Mouse (Mus musculus): Measurements from ENCODE around the gene Rfc2. TPM values are rescaled to one million over a fixed set of nuclear protein-coding genes. Genes with fewer than 3 reads are reported as not detected.

The Rfc2 gene
- polyA plus RNA-seq (2017; shearing (Covaris generic)) = 100 to 1,000 TPM; 172 to 181 TPM

GRCm38 (mm10) chr5:134581146-134581545, at the start of gene Rfc2:
Gene Rfc2, plus strand, starts transcription at chr5:134581366.

DNA sequence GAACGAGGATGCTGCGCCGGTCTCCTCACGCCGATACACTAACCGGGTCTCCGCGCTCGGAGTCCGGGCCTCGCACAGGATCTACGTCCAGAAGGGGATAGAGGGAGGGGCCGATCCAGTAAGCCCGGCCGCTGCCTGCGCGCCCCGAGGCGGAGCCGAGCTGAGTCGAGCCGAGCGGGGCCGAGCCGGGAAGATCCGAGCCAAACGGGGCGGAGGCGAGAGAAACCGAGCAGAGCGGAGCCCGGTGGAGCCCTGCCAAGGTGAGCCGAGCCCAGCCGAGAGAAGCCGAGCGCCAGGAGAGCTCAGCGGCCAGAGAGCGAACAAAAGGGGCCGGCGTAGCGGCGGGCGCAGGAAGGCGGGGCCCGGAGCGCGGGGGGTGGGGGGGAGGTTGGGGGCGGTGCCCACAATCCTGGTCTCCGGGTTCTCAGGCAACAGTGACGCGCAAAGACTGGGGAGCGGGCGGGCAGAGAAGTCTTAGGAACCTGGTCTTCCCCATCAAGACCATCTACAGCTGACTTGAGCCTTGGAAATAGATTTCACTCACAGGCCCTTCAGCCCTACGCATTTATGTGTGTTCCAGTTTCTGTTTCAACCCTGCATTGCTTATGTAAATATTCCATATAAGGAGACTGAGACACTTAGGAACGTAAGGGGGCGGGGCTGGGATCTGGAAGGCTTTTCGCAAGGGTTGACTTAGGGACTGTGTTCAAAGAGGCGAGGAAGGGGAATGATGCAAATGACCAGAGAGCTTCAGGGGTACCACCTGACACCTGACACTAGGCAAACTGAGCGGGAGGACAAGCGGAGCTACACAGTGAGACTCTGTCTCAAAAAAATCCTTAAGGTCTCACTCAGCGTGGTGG, 28.8 kb upstream of the Rfc2 start, which contains the start of gene Clip2:
TSS of gene Clip2 (minus strand) at position 325 of the 863 bp plus-strand sequence.

GRCm38 (mm10) chr5:134560071-134560449, 21.1 kb upstream of the Rfc2 start, which contains the start of gene Syna:
Gene Syna, minus strand, starts transcription at chr5:134560171.

DNA sequence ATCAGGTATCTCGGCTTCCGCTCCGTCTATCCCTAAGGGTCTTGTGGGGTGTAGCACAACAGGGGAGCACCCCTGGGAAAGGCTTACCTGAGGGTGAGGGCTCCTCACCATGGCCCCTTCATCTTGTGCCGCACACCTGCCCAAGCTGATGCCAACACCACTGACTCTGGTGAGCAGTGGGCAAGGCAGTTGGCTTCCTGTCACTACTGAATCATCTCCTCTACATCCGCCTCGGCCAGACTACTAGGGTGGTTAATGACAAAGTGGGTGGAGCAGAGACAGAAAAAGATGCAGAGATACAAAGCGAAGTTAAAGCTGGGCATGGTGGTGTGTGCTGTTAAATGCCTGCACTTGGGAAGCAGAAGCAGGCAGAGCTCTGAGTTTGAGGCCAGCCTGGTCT, 33.6 kb downstream of the Rfc2 start, which contains the start of gene Lat2:
TSS of gene Lat2 (minus strand) at position 224 of the 400 bp plus-strand sequence.

GRCm38 (mm10) chr5:134639269-134639682, 58.1 kb downstream of the Rfc2 start, which contains the start of gene Eif4h:
Gene Eif4h, minus strand, starts transcription at chr5:134639490.

Other genes with a start within 250 kb of the Rfc2 start
- gene Gtf2ird1, start 124.7 kb upstream of the Rfc2 start, polyA plus RNA-seq (2017; shearing (Covaris generic)) = 10 to 100 TPM; 11.0 to 21.5 TPM
- 1 to 10 TPM in 1 of 2 experiments, under 1 TPM in 1; 0.32 to 1.2 TPM for gene Clip2, start 28.9 kb upstream of the Rfc2 start, polyA plus RNA-seq (2017; shearing (Covaris generic))
- under 1 TPM in 1 of 2 experiments, not detected in 1; 0.14 TPM for gene Syna, start 21.2 kb upstream of the Rfc2 start, polyA plus RNA-seq (2017; shearing (Covaris generic))
- gene Lat2, start 33.7 kb downstream of the Rfc2 start, polyA plus RNA-seq (2017; shearing (Covaris generic)) = 1 to 10 TPM; 3.4 to 7.5 TPM
- gene Eif4h, start 58.1 kb downstream of the Rfc2 start, polyA plus RNA-seq (2017; shearing (Covaris generic)) = 100 to 1,000 TPM; 261 to 284 TPM
- gene Limk1, start 107.2 kb downstream of the Rfc2 start, polyA plus RNA-seq (2017; shearing (Covaris generic)) = 10 to 100 TPM; 17.6 to 25.3 TPM
- under 1 TPM; 0.17 to 0.26 TPM for gene Eln, start 166.0 kb downstream of the Rfc2 start, polyA plus RNA-seq (2017; shearing (Covaris generic))